21 mouse cellular contexts compared by ENCODE assay signal in the genomic region with DNA sequence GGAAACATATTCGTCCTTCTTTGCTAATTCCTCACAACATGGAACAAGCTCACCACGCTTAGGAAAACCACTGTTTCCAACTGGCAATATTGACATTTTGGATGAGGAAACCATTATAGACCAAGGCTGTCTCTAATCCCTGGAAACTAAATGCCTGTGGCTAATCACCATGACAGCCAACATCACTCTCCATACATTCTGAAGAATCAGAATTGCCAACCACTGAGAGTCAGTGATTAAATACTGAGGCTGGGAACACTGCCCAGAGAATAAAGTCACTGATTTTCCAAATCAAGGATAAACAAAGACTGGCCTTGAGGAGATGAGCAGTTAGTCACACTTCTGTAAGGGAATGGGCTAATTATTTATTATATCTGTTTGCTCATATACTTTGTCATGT.
DNase-seq lines count a peak whose midpoint lies in the region; ATAC-seq and TF ChIP-seq lines count a peak whose summit lies in the region.
"Had no signal": no experiment of that assay in that cellular context is flagged by ENCODE, and none has a peak within 500 bp of the region (broad histone marks: within the 10 kb centered on the region; RNA-seq: fewer than 3 reads in every experiment).

No protein-coding gene starts in this region.

- H3K9ac ChIP-seq in midbrain, embryonic 11.5 days (ENCODE audit: low read length): no peak overlapping the region
- no peak overlapping the region for H3K9ac ChIP-seq in midbrain, embryonic 16.5 days (ENCODE audit: low read depth, low read length)
- no peak overlapping the region for H3K9ac ChIP-seq in hindbrain, postnatal 0 days (replicated peaks; ENCODE audit: low read length)
- H3K9ac ChIP-seq: embryonic facial prominence, embryonic 12.5 days; limb, embryonic 13.5 days; liver, embryonic 14.5 days; neural tube, embryonic 13.5 days had no signal

- DNase-seq in adrenal gland, adult 8-10 months: peak; percentile 3
- DNase-seq in adrenal gland, postnatal 25 days: no peak
- DNase-seq in midbrain, embryonic 11.5 days (ENCODE audit: low spot score, missing footprints): no peak
- DNase-seq in brain, adult 2 months (ENCODE audit: low read depth, low spot score): peak; percentile 21
- DNase-seq in hindbrain, postnatal 0 days (ENCODE audit: low spot score): peak; percentile 47
- no peak for DNase-seq in cerebellum, adult 9-11 months
- DNase-seq in lung, adult 2 months: no peak
- DNase-seq: cerebellum, adult 11-12 months; gastrocnemius, adult 2 months; heart, postnatal 10 days; kidney, adult 8-10 months; kidney, postnatal 14 days; layer of hippocampus, postnatal 36 days had no signal

- no peak for TF ChIP-seq POLR2A in lung, adult 2 months (IDR thresholded peaks at IDR 0.05; ENCODE audit: borderline replicate concordance, extremely low read depth, low read depth, low read length)

- H3K4me2 ChIP-seq in midbrain, embryonic 11.5 days: no peak overlapping the region
- H3K4me2 ChIP-seq in midbrain, embryonic 16.5 days (ENCODE audit: low read length): no peak overlapping the region
- no peak overlapping the region for H3K4me2 ChIP-seq in hindbrain, postnatal 0 days (ENCODE audit: low read depth, low read length)
- H3K4me2 ChIP-seq: embryonic facial prominence, embryonic 12.5 days; heart, embryonic 11.5 days; limb, embryonic 13.5 days; neural tube, embryonic 13.5 days had no signal

- no peaks in the 10 kb centered on the region; the same call in 1 of the 2 replicates for H3K4me1 ChIP-seq in midbrain, embryonic 11.5 days (ENCODE audit: control insufficient read depth, insufficient read depth, low read length)
- H3K4me1 ChIP-seq in midbrain, embryonic 16.5 days (ENCODE audit: control insufficient read depth, insufficient read depth, low read length): no peaks in the 10 kb centered on the region
- no peaks in the 10 kb centered on the region for H3K4me1 ChIP-seq in hindbrain, postnatal 0 days (ENCODE audit: insufficient read depth, low read length)
- no peaks in the 10 kb centered on the region for H3K4me1 ChIP-seq in lung, adult 2 months (ENCODE audit: control insufficient read depth, insufficient read depth, low read length)
- H3K4me1 ChIP-seq: embryonic facial prominence, embryonic 12.5 days; limb, embryonic 13.5 days; neural tube, embryonic 13.5 days had no signal

- no peaks in the 10 kb centered on the region for H3K36me3 ChIP-seq in midbrain, embryonic 11.5 days (ENCODE audit: control insufficient read depth, insufficient read depth, low read length)
- H3K36me3 ChIP-seq in midbrain, embryonic 16.5 days (ENCODE audit: control insufficient read depth, insufficient read depth, low read length): no peaks in the 10 kb centered on the region
- H3K36me3 ChIP-seq in hindbrain, postnatal 0 days (ENCODE audit: insufficient read depth, low read length): no peaks in the 10 kb centered on the region
- H3K36me3 ChIP-seq: embryonic facial prominence, embryonic 12.5 days; limb, embryonic 13.5 days; neural tube, embryonic 13.5 days had no signal

- no peak overlapping the region for H3K4me3 ChIP-seq in midbrain, embryonic 11.5 days (ENCODE audit: low read depth, low read length)
- H3K4me3 ChIP-seq in midbrain, embryonic 16.5 days (ENCODE audit: low read depth, low read length): no peak overlapping the region
- no peak overlapping the region for H3K4me3 ChIP-seq in hindbrain, postnatal 0 days (ENCODE audit: low read length)
- no peak overlapping the region for H3K4me3 ChIP-seq in lung, adult 2 months (replicated peaks; ENCODE audit: extremely low read depth, low read depth, low read length)
- H3K4me3 ChIP-seq: embryonic facial prominence, embryonic 12.5 days; gastrocnemius, adult 2 months; layer of hippocampus, adult 2 months; limb, embryonic 13.5 days; neural tube, embryonic 13.5 days had no signal

- TF ChIP-seq CTCF in hindbrain, postnatal 0 days (IDR thresholded peaks at IDR 0.05; ENCODE audit: low read depth): no peak
- TF ChIP-seq CTCF in lung, adult 2 months (IDR thresholded peaks at IDR 0.05; ENCODE audit: insufficient read depth, low read length): no peak

- H3K27me3 ChIP-seq in midbrain, embryonic 11.5 days (ENCODE audit: control insufficient read depth, insufficient read depth, low read length): no peaks in the 10 kb centered on the region
- H3K27me3 ChIP-seq in midbrain, embryonic 16.5 days (ENCODE audit: control insufficient read depth, insufficient read depth, low read depth, low read length): no peaks in the 10 kb centered on the region
- no peaks in the 10 kb centered on the region for H3K27me3 ChIP-seq in hindbrain, postnatal 0 days (ENCODE audit: insufficient read depth, low read length)
- H3K27me3 ChIP-seq: embryonic facial prominence, embryonic 12.5 days; limb, embryonic 13.5 days; neural tube, embryonic 13.5 days had no signal

- 29% methylated on average over 2 of the region's 2 CpGs for WGBS in midbrain, embryonic 11.5 days
- 23% methylated on average over 2 of the region's 2 CpGs for WGBS in midbrain, embryonic 16.5 days
- WGBS in hindbrain, postnatal 0 days: 26% methylated on average over 2 of the region's 2 CpGs
- WGBS in lung, adult 2 months: 72% methylated on average over 2 of the region's 2 CpGs

- H3K9me3 ChIP-seq in midbrain, embryonic 11.5 days (ENCODE audit: control insufficient read depth, low read length): no peaks in the 10 kb centered on the region
- no peaks in the 10 kb centered on the region for H3K9me3 ChIP-seq in midbrain, embryonic 16.5 days (replicated peaks; ENCODE audit: control insufficient read depth, low read length, poor library complexity, severe bottlenecking)
- no peaks in the 10 kb centered on the region for H3K9me3 ChIP-seq in hindbrain, postnatal 0 days (ENCODE audit: low read length)
- H3K9me3 ChIP-seq: embryonic facial prominence, embryonic 12.5 days; limb, embryonic 13.5 days; neural tube, embryonic 13.5 days had no signal

- peak; percentile 85 for ATAC-seq in midbrain, embryonic 11.5 days (ENCODE audit: low FRiP score)
- no peak for ATAC-seq in midbrain, embryonic 16.5 days
- peak; percentile 63; the same call in 1 of the 2 replicates for ATAC-seq in hindbrain, postnatal 0 days
- ATAC-seq: CD4-positive, CD25-positive, alpha-beta regulatory T cell, adult 4 months had no signal

- H3K27ac ChIP-seq in midbrain, embryonic 11.5 days (ENCODE audit: low read depth, low read length): no peak overlapping the region
- no peak overlapping the region for H3K27ac ChIP-seq in midbrain, embryonic 16.5 days (ENCODE audit: low read length)
- H3K27ac ChIP-seq in hindbrain, postnatal 0 days: no peak overlapping the region
- H3K27ac ChIP-seq: embryonic facial prominence, embryonic 12.5 days; gastrocnemius, adult 2 months; layer of hippocampus, adult 2 months; limb, embryonic 13.5 days; liver, embryonic 14.5 days; neural tube, embryonic 13.5 days had no signal

Comparison
In these comparisons a context has a peak if more than half of its experiments do, and no peak if none do; other contexts are left out.
1. DNase-seq: peak in adrenal gland, adult 8-10 months (single experiment), brain, adult 2 months (single experiment) and hindbrain, postnatal 0 days (single experiment); none in adrenal gland, postnatal 25 days (single experiment), midbrain, embryonic 11.5 days (single experiment), cerebellum, adult 9-11 months (single experiment) and lung, adult 2 months (single experiment).